Mouse (Mus musculus) kidney, embryonic 14.5 days (tissue): ENCODE results near the gene Mpzl3. TPM values are rescaled to one million over a fixed set of nuclear protein-coding genes. Genes with fewer than 3 reads are reported as not detected.

ENCODE experiments used
- ATAC-seq: fragments of 200-750 bp; cut with Nextera tagmentation; 2 replicates; pipeline ENCODE4 v1.8.0; 2017; ENCODE audit warnings: moderate number of reproducible peaks, mild to moderate bottlenecking, moderate TSS enrichment, moderate library complexity; ENCODE audit not compliant: low FRiP score, low TSS enrichment
- H3K27ac ChIP-seq: fragments of 300-500 bp; sonication (generic); 2 replicates; pipeline ENCODE4 v1.5.1; 2014; ENCODE audit warnings: low read depth, mild to moderate bottlenecking, low read length, moderate library complexity, mixed read lengths
- H3K27me3 ChIP-seq: fragments of 300-500 bp; sonication (generic); 2 replicates; pipeline ENCODE4 v1.6.1; 2014; ENCODE audit warnings: mild to moderate bottlenecking, low read length; ENCODE audit not compliant: control insufficient read depth, insufficient read depth
- H3K36me3 ChIP-seq: fragments of 300-500 bp; sonication (generic); 2 replicates; pipeline ENCODE4 v1.6.1; 2014; ENCODE audit warnings: low read length, mixed read lengths; ENCODE audit not compliant: control insufficient read depth, insufficient read depth
- H3K4me1 ChIP-seq: fragments of 300-500 bp; sonication (generic); 2 replicates; pipeline ENCODE4 v1.6.1; 2014; ENCODE audit warnings: low read length, mixed read lengths; ENCODE audit not compliant: control insufficient read depth, insufficient read depth
- H3K4me2 ChIP-seq: fragments of 300-500 bp; sonication (generic); replicated peaks from 2 replicates; pipeline ENCODE4 v1.6.1; 2014; ENCODE audit warnings: low read depth, mild to moderate bottlenecking, low read length
- H3K4me3 ChIP-seq: fragments of 300-500 bp; sonication (generic); 2 replicates; pipeline ENCODE4 v1.5.1; 2014; ENCODE audit warnings: mild to moderate bottlenecking, low read length
- H3K9ac ChIP-seq: fragments of 300-500 bp; sonication (generic); 2 replicates; pipeline ENCODE4 v1.6.1; 2014; ENCODE audit warnings: low read depth, mild to moderate bottlenecking, low read length, moderate library complexity
- H3K9me3 ChIP-seq: fragments of 300-500 bp; sonication (generic); 2 replicates; pipeline ENCODE4 v1.6.1; 2016; ENCODE audit warnings: low read length; ENCODE audit not compliant: control insufficient read depth
- WGBS: fragments of 180-500 bp; shearing (Covaris S2); extraction: QIAGEN DNeasy Blood & Tissue Kit; methylation state at CpG from one replicate; pipeline ENCODE4 v1.1.7; 2014; 5-methylcytosine and 5-hydroxymethylcytosine counted together
- polyA plus RNA-seq: library from polyadenylated mRNA; unstranded; fragments of >200 nt; fragmentation: Nextera tagmentation; extraction: Ambion mirVana; gene quantifications from 2 replicates; pipeline ENCODE4 v1.2.1, GENCODE M21; 2014

Gene Mpzl3
- 2.3 and 3.0 TPM in 2 replicates for polyA plus RNA-seq

DNA sequence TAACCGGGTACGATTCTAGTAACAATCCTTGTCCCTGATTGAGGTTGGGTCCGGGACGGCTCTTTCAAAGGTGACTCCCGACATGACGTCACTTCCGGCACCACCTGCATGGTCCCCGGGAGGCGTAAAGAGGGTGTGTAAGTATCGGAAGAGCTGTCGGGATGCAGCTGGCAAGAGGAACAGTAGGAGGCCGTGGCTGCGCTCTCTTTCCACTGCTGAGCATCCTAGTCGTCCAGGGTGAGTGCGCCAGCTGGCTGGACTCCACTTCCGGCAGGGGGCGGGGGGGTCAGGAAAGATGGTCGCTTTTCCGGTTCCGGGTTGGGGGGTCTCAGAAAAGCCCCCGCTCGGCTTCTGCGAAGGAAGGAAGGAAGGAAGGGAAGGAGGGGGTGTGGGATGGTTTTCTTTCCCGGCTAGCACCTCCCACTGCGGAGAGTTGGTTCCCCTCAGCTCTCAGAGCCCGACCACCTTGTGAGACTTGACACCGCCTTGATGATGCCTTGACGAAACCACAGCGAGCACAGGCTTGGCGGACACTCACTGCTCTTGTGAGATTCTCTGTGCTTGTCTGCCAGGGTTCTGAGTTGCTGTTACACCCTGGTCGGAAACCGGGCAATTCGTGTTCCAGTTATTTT lies at the start of gene Mpzl3:
Gene Mpzl3, plus strand, starts transcription at position 105 of the 632 bp plus-strand sequence.
- H3K4me2 ChIP-seq = peak within 1 kb of the TSS; percentile 52
- H3K4me3 ChIP-seq = peak within 1 kb of the TSS; percentile 65
- 1% methylated on average over 33 of the region's 33 CpGs for WGBS
- H3K9me3 ChIP-seq = no peaks in the 10 kb centered on the region
- H3K9ac ChIP-seq = peak within 1 kb of the TSS; percentile 61
- H3K36me3 ChIP-seq = no peaks in the 10 kb centered on the region
- H3K4me1 ChIP-seq = 0 out of 2 replicates have a peak, but pooled peaks cover 3% of the 10 kb centered on the region
- no peaks in the 10 kb centered on the region for H3K27me3 ChIP-seq
- peak within 1 kb of the TSS; percentile 98 for H3K27ac ChIP-seq
- ATAC-seq = peak; percentile 96

DNA sequence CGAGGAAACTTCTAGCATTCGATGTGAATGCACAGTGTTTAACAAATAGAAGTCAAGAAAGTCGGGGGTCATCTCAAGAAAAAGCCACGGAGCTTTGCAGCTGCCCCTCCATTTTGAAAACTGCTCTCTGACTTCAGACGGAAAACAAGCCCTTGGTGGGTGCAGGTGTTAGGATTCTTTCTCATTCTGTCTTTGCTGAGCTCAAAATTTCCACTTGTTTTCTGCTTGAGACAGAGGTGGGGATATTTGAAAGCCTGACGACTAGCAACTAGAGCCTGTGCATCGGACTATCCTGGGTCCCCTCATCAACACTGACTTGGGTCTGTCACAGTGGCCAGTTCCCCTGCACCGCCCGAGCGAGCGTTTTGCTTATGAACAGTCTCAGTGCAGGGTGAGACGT lies 47.6 kb upstream of the Mpzl3 start:
- WGBS = 81% methylated on average over 12 of the region's 12 CpGs
- no peak overlapping the region for H3K27ac ChIP-seq
- no peak for ATAC-seq
- no peak overlapping the region for H3K9ac ChIP-seq
- H3K4me3 ChIP-seq = no peak overlapping the region
- no peaks in the 10 kb centered on the region for H3K27me3 ChIP-seq
- no peaks in the 10 kb centered on the region for H3K9me3 ChIP-seq
- H3K4me1 ChIP-seq = no peaks in the 10 kb centered on the region
- H3K36me3 ChIP-seq = no peaks in the 10 kb centered on the region
- H3K4me2 ChIP-seq = no peak overlapping the region

DNA sequence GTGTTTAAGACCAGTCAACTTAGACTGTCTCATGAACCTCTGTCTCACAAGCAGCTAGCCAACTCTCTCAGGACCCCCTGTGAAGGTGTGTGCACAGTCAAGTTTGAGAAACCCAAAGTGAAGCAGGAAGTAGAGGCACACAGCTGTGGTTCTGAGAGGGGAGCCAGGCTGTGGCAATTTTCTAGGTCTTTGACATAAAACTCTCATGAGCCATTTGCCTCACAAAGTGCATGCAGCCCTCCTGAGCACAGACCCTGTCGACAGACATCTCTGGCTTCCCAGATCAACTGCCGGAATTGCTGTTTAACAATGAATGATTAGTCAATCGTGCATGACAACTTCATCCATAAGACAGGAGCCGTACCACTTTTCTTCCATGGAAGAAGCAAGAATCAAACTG lies 46.6 kb upstream of the Mpzl3 start:
- Histone ChIP-seq H3K9ac (no peak overlapping the region), H3K4me2 (no peak overlapping the region), H3K36me3 (no peaks in the 10 kb centered on the region), H3K27me3 (no peaks in the 10 kb centered on the region), H3K27ac (no peak overlapping the region), H3K9me3 (no peaks in the 10 kb centered on the region), H3K4me3 (no peak overlapping the region), H3K4me1 (no peaks in the 10 kb centered on the region)
- WGBS = 77% methylated on average over 4 of the region's 4 CpGs
- no peak for ATAC-seq

DNA sequence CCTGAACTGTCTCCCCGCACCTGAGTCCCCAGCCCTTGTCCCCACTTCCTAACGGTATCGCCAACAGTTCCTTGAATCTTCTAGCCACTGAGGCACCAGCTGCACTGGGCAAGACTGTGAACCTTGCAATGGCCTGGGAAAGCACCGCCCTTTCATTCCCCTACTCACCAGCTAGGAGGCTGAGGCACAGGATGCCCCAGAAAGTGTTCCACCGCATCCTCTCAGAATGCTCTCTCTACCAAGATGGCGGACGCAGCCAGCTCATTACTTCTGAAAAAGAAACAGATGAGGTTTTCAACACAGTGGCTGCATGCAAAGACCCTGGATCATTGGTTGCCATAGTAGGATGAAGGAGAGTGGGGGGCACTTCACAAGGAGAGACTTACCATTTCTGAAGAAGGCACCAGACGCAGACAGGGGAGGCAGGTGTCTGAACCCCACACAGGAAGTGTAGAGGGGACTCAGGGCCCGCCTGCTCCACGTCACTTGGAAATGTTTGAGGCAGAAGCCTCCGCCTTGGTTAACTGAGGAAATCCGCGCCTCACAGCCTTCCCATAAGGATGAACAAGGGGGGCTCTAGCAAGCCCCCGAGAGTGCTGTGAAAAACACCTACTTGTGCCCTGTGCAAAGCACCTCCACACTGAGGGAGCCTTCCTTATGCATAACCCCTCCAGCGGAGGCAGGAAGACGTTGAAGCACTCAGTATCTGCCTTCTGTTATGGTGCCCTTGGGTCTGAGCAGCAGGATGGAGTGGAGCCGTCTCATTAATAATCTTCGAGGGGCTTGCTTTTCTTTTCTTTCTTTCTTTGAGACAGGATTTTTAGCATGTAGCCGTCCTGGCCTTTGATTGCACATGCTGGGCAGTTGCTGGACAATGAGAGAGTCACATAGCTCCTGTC lies 45.6 kb upstream of the Mpzl3 start, which contains the start of gene Cd3e:
Gene Cd3e, minus strand, starts transcription at position 448 of the 899 bp plus-strand sequence.
- H3K9ac ChIP-seq = no peak within 1 kb of the TSS
- H3K36me3 ChIP-seq = no peaks in the 10 kb centered on the region
- H3K4me2 ChIP-seq = no peak within 1 kb of the TSS
- no peaks in the 10 kb centered on the region for H3K4me1 ChIP-seq
- no peak for ATAC-seq
- no peaks in the 10 kb centered on the region for H3K9me3 ChIP-seq
- H3K27me3 ChIP-seq = no peaks in the 10 kb centered on the region
- WGBS = 88% methylated on average over 19 of the region's 19 CpGs
- no peak within 1 kb of the TSS for H3K27ac ChIP-seq
- no peak within 1 kb of the TSS for H3K4me3 ChIP-seq

DNA sequence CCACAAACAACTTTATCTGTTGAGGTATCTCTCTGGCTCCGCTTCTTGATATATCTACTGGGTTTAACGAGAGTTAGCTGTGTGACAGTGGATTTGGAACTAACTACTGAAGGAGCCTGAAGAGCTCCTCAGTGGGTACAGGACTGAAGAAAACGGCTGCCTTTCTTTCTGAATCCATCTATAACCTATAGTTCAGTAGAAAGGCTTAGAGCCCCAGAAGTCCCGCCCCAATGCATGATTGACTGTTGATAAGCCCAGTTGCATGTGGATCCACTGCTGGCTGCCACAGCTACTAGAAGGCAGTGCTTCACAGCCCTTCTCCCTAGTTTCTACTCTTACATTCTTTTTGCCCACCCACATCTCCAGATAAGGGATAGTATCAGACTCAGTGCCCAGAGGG lies 44.5 kb upstream of the Mpzl3 start:
- Histone ChIP-seq H3K9me3 (no peaks in the 10 kb centered on the region), H3K4me3 (no peak overlapping the region), H3K27ac (no peak overlapping the region), H3K9ac (no peak overlapping the region), H3K4me2 (no peak overlapping the region), H3K27me3 (no peaks in the 10 kb centered on the region), H3K4me1 (no peaks in the 10 kb centered on the region), H3K36me3 (no peaks in the 10 kb centered on the region)
- no peak for ATAC-seq
- 68% methylated on average over 4 of the region's 4 CpGs for WGBS

DNA sequence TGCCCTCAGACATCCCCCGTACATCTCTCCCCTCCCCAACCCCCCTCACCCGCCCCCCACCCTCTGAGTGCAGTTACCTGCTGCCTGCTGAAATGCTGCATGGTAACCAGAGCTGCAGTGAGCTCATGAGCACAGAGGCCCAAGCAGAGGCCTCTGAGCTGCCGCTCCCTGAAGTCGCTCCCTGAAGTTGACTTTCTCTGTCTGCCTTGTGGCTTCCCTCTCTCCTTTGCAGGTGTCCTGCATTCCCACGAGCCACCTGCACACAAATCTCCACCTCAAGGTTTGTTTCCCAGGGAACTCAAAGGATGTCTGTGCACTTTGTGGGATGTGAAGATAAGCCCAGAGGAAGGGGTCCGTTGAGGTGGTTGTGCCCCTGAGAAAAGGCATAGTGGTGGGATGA lies 43.7 kb upstream of the Mpzl3 start:
- no peak for ATAC-seq
- Histone ChIP-seq H3K27me3 (no peaks in the 10 kb centered on the region), H3K4me3 (no peak overlapping the region), H3K36me3 (no peaks in the 10 kb centered on the region), H3K27ac (no peak overlapping the region), H3K9me3 (no peaks in the 10 kb centered on the region), H3K4me1 (no peaks in the 10 kb centered on the region), H3K9ac (no peak overlapping the region), H3K4me2 (no peak overlapping the region)
- 44% methylated on average over 6 of the region's 6 CpGs for WGBS

DNA sequence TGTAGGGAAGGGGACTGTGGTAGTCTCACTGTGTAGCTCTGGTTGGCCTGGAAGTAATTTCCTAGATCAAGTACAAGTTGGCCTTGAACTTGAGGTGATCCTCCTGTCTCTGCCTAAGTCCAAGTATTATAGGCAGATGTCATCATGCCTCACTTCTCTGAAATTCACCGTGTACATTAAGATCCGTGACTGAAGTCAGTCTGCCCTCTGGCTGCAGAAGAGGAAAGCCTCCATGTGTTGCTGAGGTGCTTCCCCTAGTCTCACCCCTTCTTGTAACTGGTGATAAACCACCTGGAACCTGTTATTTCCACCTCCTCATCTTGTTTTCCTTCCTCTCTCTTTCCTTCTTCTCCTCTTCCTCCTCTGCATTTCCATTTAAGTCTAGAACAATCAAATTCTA lies 40.1 kb upstream of the Mpzl3 start:
- H3K4me2 ChIP-seq = no peak overlapping the region
- H3K9ac ChIP-seq = no peak overlapping the region
- no peaks in the 10 kb centered on the region for H3K27me3 ChIP-seq
- no peaks in the 10 kb centered on the region for H3K4me1 ChIP-seq
- no peak overlapping the region for H3K27ac ChIP-seq
- WGBS = 53% methylated on average over 2 of the region's 2 CpGs
- no peak for ATAC-seq
- H3K9me3 ChIP-seq = no peaks in the 10 kb centered on the region
- no peak overlapping the region for H3K4me3 ChIP-seq
- H3K36me3 ChIP-seq = no peaks in the 10 kb centered on the region

DNA sequence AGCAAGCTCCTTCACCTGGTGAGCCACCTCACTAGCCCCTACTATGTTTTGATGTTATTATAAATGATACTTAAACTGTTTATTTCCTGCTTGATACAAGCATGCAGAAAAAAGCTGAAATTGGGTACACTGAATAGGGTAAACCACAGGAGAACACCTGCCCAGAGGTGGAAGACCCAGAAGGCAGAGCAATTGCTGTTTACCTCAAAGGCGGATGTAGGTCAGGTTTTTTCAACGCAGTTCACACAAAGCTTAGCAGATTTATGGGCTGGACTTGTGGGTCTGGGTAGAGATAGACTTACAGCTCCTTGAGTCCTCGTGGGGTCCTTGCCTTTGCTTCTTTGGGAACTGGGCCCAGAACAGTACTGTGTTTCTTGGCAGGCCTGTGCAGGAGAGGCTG lies 39.1 kb upstream of the Mpzl3 start:
- no peaks in the 10 kb centered on the region for H3K27me3 ChIP-seq
- no peaks in the 10 kb centered on the region for H3K9me3 ChIP-seq
- H3K27ac ChIP-seq = no peak overlapping the region
- H3K4me3 ChIP-seq = no peak overlapping the region
- H3K4me2 ChIP-seq = no peak overlapping the region
- WGBS = 51% methylated on average over 3 of the region's 3 CpGs
- H3K9ac ChIP-seq = no peak overlapping the region; the same call in 1 of the 2 replicates
- no peaks in the 10 kb centered on the region for H3K4me1 ChIP-seq
- no peaks in the 10 kb centered on the region for H3K36me3 ChIP-seq
- no peak for ATAC-seq

DNA sequence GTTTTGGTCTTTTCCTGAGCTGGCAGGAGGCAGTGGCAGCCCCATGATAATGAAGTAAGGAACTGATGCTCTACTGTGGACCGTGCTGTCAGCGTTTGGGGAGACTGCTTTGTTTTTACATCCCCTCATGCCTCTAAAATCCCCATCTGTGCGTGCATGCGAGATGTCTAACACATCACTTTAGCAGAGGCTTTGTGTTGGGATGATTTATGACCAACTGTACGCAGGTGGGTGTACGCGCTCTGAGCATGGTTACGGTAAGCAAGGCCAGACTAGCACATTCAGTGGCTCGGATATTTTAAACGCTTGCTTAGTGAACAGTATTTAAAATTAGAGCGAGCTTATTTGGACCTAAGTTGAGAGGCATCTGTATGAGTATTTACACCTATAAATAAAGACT lies 37.0 kb upstream of the Mpzl3 start:
- H3K27ac ChIP-seq = no peak overlapping the region
- no peaks in the 10 kb centered on the region for H3K27me3 ChIP-seq
- no peak overlapping the region for H3K9ac ChIP-seq
- WGBS = 75% methylated on average over 11 of the region's 11 CpGs
- H3K4me1 ChIP-seq = no peaks in the 10 kb centered on the region
- ATAC-seq = no peak
- H3K4me2 ChIP-seq = no peak overlapping the region
- no peaks in the 10 kb centered on the region for H3K36me3 ChIP-seq
- H3K4me3 ChIP-seq = no peak overlapping the region
- no peaks in the 10 kb centered on the region for H3K9me3 ChIP-seq
